Mouse (Mus musculus): Measurements from ENCODE around the gene Vmn2r83. TPM values are rescaled to one million over a fixed set of nuclear protein-coding genes. Genes with fewer than 3 reads are reported as not detected.
A peak's percentile ranks its signal among the peaks of the same experiment; 100 is the strongest.

Gene Vmn2r83
- polyA plus RNA-seq, 1 experiment from 2014 or later, result not detected

- H3K36me3 ChIP-seq (ENCODE audit: control insufficient read depth, insufficient read depth, low read length), result peaks cover 3% of the 10 kb centered on the region; the same call in 1 of the 2 replicates
- no peak overlapping the region for H3K9ac ChIP-seq (ENCODE audit: low read length)
- 86% methylated on average over 12 of the region's 12 CpGs for WGBS
- H3K4me1 ChIP-seq (ENCODE audit: control insufficient read depth, insufficient read depth, low read length), result no peaks in the 10 kb centered on the region
- DNase-seq (ENCODE audit: low spot score, missing footprints) (no peak), ATAC-seq (ENCODE audit: low FRiP score) (no peak)
- no peaks in the 10 kb centered on the region for H3K27me3 ChIP-seq (ENCODE audit: control insufficient read depth, insufficient read depth, low read length)
- H3K27ac ChIP-seq (ENCODE audit: low read depth, low read length), result no peak overlapping the region
- H3K4me3 ChIP-seq (ENCODE audit: low read depth, low read length), result no peak overlapping the region
- no peaks in the 10 kb centered on the region for H3K9me3 ChIP-seq (ENCODE audit: control insufficient read depth, low read length)
- H3K4me2 ChIP-seq, result no peak overlapping the region
Observed at GRCm38 (mm10) chr10:79526661-79527452, 58.3 kb downstream of the Vmn2r83 start.

GRCm38 (mm10) chr10:79527453-79527845, 58.9 kb downstream of the Vmn2r83 start:
- H3K9me3 ChIP-seq (ENCODE audit: control insufficient read depth, low read length), result no peaks in the 10 kb centered on the region
- no peaks in the 10 kb centered on the region; the same call in 1 of the 2 replicates for H3K27me3 ChIP-seq (ENCODE audit: control insufficient read depth, insufficient read depth, low read length)
- H3K4me2 ChIP-seq, result no peak overlapping the region
- no peak for ATAC-seq (ENCODE audit: low FRiP score)
- 92% methylated on average over 6 of the region's 6 CpGs for WGBS
- DNase-seq (ENCODE audit: low spot score, missing footprints), result no peak
- H3K9ac ChIP-seq (ENCODE audit: low read length), result no peak overlapping the region
- H3K4me1 ChIP-seq (ENCODE audit: control insufficient read depth, insufficient read depth, low read length), result no peaks in the 10 kb centered on the region
- peaks cover 3% of the 10 kb centered on the region; the same call in 1 of the 2 replicates for H3K36me3 ChIP-seq (ENCODE audit: control insufficient read depth, insufficient read depth, low read length)
- H3K27ac ChIP-seq (ENCODE audit: low read depth, low read length), result no peak overlapping the region
- no peak overlapping the region for H3K4me3 ChIP-seq (ENCODE audit: low read depth, low read length)

- 0 out of 2 replicates have a peak, but pooled peaks cover 1% of the 10 kb centered on the region for H3K4me1 ChIP-seq (ENCODE audit: control insufficient read depth, insufficient read depth, low read length)
- DNase-seq (ENCODE audit: low spot score, missing footprints) (no peak), ATAC-seq (ENCODE audit: low FRiP score) (no peak)
- no peaks in the 10 kb centered on the region for H3K9me3 ChIP-seq (ENCODE audit: control insufficient read depth, low read length)
- H3K36me3 ChIP-seq (ENCODE audit: control insufficient read depth, insufficient read depth, low read length), result peaks cover 3% of the 10 kb centered on the region; the same call in 1 of the 2 replicates
- H3K27ac ChIP-seq (ENCODE audit: low read depth, low read length), result no peak overlapping the region
- no peak overlapping the region for H3K9ac ChIP-seq (ENCODE audit: low read length)
- WGBS, result 82% methylated on average over 3 of the region's 3 CpGs
- no peak overlapping the region for H3K4me2 ChIP-seq
- H3K27me3 ChIP-seq (ENCODE audit: control insufficient read depth, insufficient read depth, low read length), result no peaks in the 10 kb centered on the region; the same call in 1 of the 2 replicates
- no peak overlapping the region for H3K4me3 ChIP-seq (ENCODE audit: low read depth, low read length)
Observed at GRCm38 (mm10) chr10:79528081-79528480, 59.5 kb downstream of the Vmn2r83 start.

DNA sequence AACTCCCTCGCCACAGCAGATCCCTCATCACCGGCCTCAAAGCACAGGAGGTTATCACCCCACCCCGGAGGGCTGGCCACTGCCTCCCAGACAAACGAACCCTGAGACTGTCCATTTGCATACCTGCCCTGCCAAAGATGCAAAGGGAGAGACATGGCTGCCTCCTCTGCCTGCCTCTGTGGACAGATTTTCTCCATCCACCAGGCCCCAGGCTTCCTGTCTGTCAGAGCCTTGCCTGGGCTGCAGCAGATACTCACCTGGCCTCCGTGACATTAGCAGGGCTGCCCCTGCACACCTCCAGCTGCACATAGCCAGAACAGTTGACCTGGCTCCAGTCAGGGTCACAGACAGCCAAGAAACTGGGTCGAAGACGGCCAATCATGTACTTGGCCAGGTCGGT, 61.7 kb downstream of the Vmn2r83 start:
- no peak for ATAC-seq (ENCODE audit: low FRiP score)
- Histone ChIP-seq H3K27me3 (ENCODE audit: control insufficient read depth, insufficient read depth, low read length) (no peaks in the 10 kb centered on the region; the same call in 1 of the 2 replicates), H3K4me1 (ENCODE audit: control insufficient read depth, insufficient read depth, low read length) (0 out of 2 replicates have a peak, but pooled peaks cover 7% of the 10 kb centered on the region), H3K4me2 (no peak overlapping the region), H3K27ac (ENCODE audit: low read depth, low read length) (no peak overlapping the region), H3K36me3 (ENCODE audit: control insufficient read depth, insufficient read depth, low read length) (peaks cover 3% of the 10 kb centered on the region; the same call in 1 of the 2 replicates), H3K4me3 (ENCODE audit: low read depth, low read length) (no peak overlapping the region), H3K9me3 (ENCODE audit: control insufficient read depth, low read length) (no peaks in the 10 kb centered on the region), H3K9ac (ENCODE audit: low read length) (no peak overlapping the region)
- no peak for DNase-seq (ENCODE audit: low spot score, missing footprints)
- WGBS, result 74% methylated on average over 8 of the region's 8 CpGs

GRCm38 (mm10) chr10:79530721-79531120, 62.2 kb downstream of the Vmn2r83 start:
- ATAC-seq (ENCODE audit: low FRiP score) (no peak), DNase-seq (ENCODE audit: low spot score, missing footprints) (no peak)
- no peaks in the 10 kb centered on the region for H3K9me3 ChIP-seq (ENCODE audit: control insufficient read depth, low read length)
- H3K4me1 ChIP-seq (ENCODE audit: control insufficient read depth, insufficient read depth, low read length), result 0 out of 2 replicates have a peak, but pooled peaks cover 7% of the 10 kb centered on the region
- no peak overlapping the region for H3K9ac ChIP-seq (ENCODE audit: low read length)
- no peak overlapping the region for H3K4me3 ChIP-seq (ENCODE audit: low read depth, low read length)
- 95% methylated on average over 13 of the region's 13 CpGs for WGBS
- no peak overlapping the region for H3K27ac ChIP-seq (ENCODE audit: low read depth, low read length)
- H3K4me2 ChIP-seq, result no peak overlapping the region
- H3K27me3 ChIP-seq (ENCODE audit: control insufficient read depth, insufficient read depth, low read length), result no peaks in the 10 kb centered on the region; the same call in 1 of the 2 replicates
- peaks cover 3% of the 10 kb centered on the region; the same call in 1 of the 2 replicates for H3K36me3 ChIP-seq (ENCODE audit: control insufficient read depth, insufficient read depth, low read length)

DNA sequence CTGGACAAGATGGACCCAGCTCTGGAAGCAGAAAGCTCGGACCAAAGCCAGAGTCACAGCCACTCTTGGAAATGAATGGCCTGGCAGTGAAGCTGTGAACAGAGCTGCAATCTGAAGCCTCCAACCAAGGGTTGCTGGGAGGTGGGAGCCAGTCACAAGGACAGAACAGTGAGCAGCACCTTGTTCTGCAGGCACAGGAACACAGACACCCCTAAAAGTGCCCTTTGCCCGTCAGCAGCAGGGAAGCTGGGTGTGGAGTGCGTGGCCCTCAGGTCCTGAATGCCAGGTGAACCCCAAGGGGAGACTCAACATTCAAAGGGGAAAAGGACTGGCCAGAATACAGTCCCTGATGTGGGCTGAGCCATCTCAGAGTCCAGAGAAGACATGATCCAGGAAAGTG, 63.1 kb downstream of the Vmn2r83 start:
- no peak for DNase-seq (ENCODE audit: low spot score, missing footprints)
- 84% methylated on average over 3 of the region's 3 CpGs for WGBS
- no peak overlapping the region for H3K27ac ChIP-seq (ENCODE audit: low read depth, low read length)

DNA sequence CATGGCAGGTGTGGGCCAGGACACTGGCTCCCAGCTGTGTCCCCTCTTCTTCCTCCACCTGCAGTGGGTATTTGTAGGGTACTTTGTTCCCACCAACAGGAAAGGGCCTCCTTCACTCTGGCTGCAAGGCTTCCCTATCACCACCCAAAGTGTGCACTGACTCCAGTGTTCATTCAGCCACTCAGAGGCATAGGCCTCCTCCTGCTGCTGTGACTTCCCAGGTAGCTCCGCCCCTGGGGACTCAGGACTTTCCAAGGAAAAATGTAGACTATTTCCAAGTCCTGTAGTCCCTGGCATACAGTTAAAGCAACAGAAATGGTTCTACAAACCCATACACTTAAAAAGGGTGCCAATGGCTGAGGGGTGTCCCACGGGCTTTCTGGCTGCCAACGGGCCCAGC, 64.1 kb downstream of the Vmn2r83 start:
- Histone ChIP-seq H3K4me2 (peak overlapping the region; percentile 97), H3K4me3 (ENCODE audit: low read depth, low read length) (peak overlapping the region; percentile 55), H3K27me3 (ENCODE audit: control insufficient read depth, insufficient read depth, low read length) (no peaks in the 10 kb centered on the region; the same call in 1 of the 2 replicates), H3K9ac (ENCODE audit: low read length) (peak overlapping the region; percentile 66), H3K9me3 (ENCODE audit: control insufficient read depth, low read length) (no peaks in the 10 kb centered on the region), H3K27ac (ENCODE audit: low read depth, low read length) (no peak overlapping the region), H3K4me1 (ENCODE audit: control insufficient read depth, insufficient read depth, low read length) (0 out of 2 replicates have a peak, but pooled peaks cover 7% of the 10 kb centered on the region), H3K36me3 (ENCODE audit: control insufficient read depth, insufficient read depth, low read length) (no peaks in the 10 kb centered on the region)
- 25% methylated on average over 3 of the region's 3 CpGs for WGBS
- ATAC-seq (ENCODE audit: low FRiP score) (peak; percentile 12; the same call in 1 of the 2 replicates), DNase-seq (ENCODE audit: low spot score, missing footprints) (no peak)

More for the DNA sequence above, 63.1 kb downstream of the Vmn2r83 start:
- H3K36me3 ChIP-seq (ENCODE audit: control insufficient read depth, insufficient read depth, low read length), result peaks cover 2% of the 10 kb centered on the region; the same call in 1 of the 2 replicates
- 0 out of 2 replicates have a peak, but pooled peaks cover 7% of the 10 kb centered on the region for H3K4me1 ChIP-seq (ENCODE audit: control insufficient read depth, insufficient read depth, low read length)
- no peaks in the 10 kb centered on the region for H3K9me3 ChIP-seq (ENCODE audit: control insufficient read depth, low read length)
- no peak for ATAC-seq (ENCODE audit: low FRiP score)
- H3K27me3 ChIP-seq (ENCODE audit: control insufficient read depth, insufficient read depth, low read length), result no peaks in the 10 kb centered on the region; the same call in 1 of the 2 replicates
- H3K4me2 ChIP-seq, result no peak overlapping the region
- no peak overlapping the region for H3K4me3 ChIP-seq (ENCODE audit: low read depth, low read length)
- H3K9ac ChIP-seq (ENCODE audit: low read length), result no peak overlapping the region

DNA sequence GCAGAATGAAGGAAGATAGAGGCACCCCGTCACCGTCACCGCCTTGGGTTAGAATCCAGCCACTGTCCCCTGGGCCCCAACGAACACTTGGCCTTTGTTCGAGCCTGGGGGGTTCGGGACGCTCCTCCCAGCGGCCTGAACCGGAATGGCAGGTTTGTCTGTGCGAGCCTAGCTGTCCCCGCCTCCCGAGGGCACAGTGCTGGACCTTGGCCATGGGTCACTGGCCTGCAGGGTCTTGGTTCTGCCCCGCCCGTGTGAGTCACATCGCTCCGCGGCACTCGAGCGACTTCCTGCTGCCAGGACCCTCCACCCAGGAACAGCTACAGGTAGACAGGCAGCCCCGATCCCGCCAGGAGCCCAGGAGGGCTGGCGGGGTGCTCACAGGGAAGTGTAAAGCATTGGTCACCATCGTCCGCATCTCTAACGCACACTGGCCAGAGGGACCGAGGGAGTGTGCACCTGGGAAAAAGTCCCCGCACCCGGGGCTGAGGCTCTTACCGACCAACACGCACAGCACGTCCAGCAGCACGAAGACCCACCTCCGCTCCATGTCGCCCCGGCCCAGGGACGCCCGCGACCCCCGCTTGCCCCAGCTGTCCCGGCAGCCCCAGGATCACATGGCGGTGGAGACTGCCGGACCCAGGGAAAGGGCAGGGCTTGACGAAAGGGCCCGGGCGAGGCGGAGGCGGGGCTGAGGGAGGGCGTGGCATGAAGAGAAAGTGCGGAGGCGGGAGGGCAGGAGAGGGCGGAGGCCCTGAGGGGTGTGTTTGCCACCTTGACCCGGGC, 64.8 kb downstream of the Vmn2r83 start, which contains the start of gene Plpp2:
Gene Plpp2 (minus strand): TSS at position 671 of the 786 bp plus-strand sequence.
- ATAC-seq (ENCODE audit: low FRiP score) (peak; percentile 78), DNase-seq (ENCODE audit: low spot score, missing footprints) (peak; percentile 97)
- peak within 1 kb of the TSS; percentile 55 for H3K4me3 ChIP-seq (ENCODE audit: low read depth, low read length)
- H3K4me1 ChIP-seq (ENCODE audit: control insufficient read depth, insufficient read depth, low read length), result 0 out of 2 replicates have a peak, but pooled peaks cover 7% of the 10 kb centered on the region
- under 1% methylated on average over 51 of the region's 52 CpGs for WGBS
- peak within 1 kb of the TSS; percentile 66 for H3K9ac ChIP-seq (ENCODE audit: low read length)
- H3K9me3 ChIP-seq (ENCODE audit: control insufficient read depth, low read length), result no peaks in the 10 kb centered on the region
- H3K4me2 ChIP-seq, result peak within 1 kb of the TSS; percentile 97
- no peak within 1 kb of the TSS for H3K27ac ChIP-seq (ENCODE audit: low read depth, low read length)
- no peaks in the 10 kb centered on the region; the same call in 1 of the 2 replicates for H3K27me3 ChIP-seq (ENCODE audit: control insufficient read depth, insufficient read depth, low read length)
- H3K36me3 ChIP-seq (ENCODE audit: control insufficient read depth, insufficient read depth, low read length), result no peaks in the 10 kb centered on the region

Measured in midbrain, embryonic 11.5 days (tissue).